Mouse (Mus musculus) cerebellum, postnatal 36 days (tissue): ENCODE results near the gene Nat8l.
A peak's percentile ranks its signal among the peaks of the same experiment; 100 is the strongest.
"Not testable (repeated sequence)": the region's sequence is repeated elsewhere in the genome, so short reads cannot be mapped to it uniquely, and the experiment has no call there.

Experiments
- DNase-seq, 2 experiments: peaks; one replicate each; pipeline ENCODE4 v3.0.0; 2021 to 2022; ENCODE audit warnings: mixed read lengths in 2 of 2

Gene Nat8l

DNA sequence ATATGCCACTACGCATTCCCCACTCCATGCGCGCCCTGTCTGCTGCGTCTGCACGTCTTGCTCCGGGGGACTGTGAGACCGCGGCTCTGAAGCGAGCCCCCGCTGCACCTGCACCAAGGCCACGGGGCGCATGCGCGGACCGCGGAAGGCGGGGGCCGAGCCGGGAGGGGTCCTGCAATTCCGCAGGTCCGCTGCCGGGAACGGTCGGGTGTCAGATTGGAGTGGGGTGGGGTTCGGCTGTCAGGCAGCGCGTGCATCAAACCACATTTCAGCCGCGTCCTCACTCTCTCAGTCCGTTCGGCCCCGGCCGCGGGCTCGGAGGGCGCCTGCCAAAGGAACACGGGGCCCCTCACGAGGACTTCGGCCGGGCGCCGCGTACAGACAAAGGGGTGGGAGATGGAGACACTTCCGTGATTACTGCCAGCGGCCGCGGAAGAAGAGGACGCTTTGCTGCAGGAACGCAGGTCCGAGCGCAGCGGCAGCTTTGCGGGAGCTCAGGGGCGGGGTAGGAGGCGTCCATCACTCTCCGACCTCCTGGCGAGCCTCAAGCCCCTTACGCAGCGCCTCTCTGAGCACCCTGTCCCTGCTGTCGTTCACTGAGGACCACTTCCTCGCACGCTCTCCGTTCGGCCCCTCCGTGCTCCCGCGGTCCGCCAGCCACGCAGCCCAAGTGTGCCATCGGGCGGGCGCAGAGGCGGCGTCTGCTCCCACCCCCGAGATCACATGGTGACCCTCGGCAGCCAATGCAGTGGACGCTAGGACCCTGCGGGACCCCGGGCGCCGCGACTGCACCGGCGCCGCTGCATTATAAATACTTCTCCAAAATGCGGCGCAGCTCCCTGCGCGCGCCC is at the start of gene Nat8l:
Nat8l (plus strand) TSS at position 142 of the 851 bp plus-strand sequence.
- DNase-seq = peak; percentile 91 to 94

- not testable (repeated sequence) for DNase-seq
These were observed 48.7 kb upstream of the Nat8l start for GRCm38 (mm10) chr5:33947035-33947434.

DNA sequence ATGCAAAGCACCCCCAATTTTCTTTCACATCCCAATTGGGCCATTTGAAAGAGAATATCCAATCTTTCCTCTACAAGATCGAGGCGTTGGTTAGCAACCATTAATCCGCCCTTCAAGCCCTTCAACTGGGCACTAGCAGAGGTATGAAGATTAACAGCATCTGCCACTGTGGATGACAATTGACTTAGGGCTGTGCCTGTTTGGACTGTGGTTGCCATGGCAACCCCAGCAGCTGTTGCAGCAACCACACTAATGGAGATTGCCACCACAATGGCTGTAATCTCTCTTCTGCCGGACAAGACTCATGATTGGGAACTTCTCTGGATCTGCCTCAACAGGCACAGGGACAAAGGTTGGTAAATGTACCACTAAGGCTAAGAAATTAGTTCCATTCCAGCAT is 47.5 kb upstream of the Nat8l start:
- DNase-seq = no peak

DNA sequence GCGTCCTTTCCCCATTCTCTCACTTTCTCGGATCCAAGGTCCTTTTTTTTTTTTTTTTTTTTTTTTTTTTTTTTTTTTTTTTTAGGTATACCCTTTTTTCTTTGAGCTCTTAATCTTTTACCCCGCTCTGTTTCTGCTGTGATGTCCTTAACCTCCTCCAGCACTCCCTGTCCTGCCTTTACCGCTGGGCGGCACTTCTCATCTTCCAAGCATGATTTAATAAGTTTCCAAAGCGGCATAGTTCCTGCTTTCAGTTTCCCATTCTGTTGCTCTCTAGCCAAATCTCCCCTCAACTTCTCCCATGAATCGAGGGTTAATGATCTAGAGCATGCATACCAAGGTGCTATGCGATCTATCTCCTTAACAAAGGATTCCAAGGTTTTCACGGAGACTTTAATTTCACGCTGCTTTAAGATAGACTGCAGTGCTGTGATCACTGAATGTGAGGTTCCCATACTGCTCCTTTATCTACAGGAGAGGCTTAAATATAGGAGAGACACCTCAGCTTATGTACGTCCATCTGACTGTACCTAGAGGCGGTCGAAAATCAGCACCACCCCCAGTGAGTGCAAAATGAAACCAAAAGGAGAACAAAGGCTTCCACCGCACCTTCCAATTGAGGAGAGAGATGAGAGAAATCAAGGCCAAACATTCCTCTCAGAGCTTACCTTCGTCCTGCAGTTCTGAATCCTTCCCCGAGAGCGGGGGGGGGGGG is 42.2 kb upstream of the Nat8l start:
- DNase-seq = peak; percentile 10 to 29

DNA sequence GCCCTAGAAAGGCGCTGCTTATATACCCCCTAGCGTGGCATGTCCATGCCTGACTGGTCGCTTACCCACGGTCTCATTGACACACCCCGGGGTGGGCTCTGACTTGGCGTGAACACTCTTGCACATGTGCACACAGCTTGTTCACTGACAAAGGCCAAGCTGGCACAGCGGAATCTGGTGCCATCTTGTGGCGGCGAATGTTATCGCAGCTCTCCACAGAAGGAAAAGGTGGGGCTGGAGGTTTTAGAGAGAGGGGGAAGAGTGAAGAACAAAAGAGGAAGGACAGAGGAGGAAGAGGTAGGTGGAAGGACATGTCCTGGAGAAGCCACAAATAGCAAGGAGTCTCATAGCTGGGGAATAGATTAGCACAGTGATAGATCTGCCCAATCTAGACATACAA is 41.4 kb upstream of the Nat8l start:
- peak; percentile 86 to 92 for DNase-seq

GRCm38 (mm10) chr5:33955868-33956267 is 39.9 kb upstream of the Nat8l start:
- DNase-seq = no peak

- DNase-seq = no peak
These were observed 36.4 kb upstream of the Nat8l start for GRCm38 (mm10) chr5:33959382-33959781.

DNA sequence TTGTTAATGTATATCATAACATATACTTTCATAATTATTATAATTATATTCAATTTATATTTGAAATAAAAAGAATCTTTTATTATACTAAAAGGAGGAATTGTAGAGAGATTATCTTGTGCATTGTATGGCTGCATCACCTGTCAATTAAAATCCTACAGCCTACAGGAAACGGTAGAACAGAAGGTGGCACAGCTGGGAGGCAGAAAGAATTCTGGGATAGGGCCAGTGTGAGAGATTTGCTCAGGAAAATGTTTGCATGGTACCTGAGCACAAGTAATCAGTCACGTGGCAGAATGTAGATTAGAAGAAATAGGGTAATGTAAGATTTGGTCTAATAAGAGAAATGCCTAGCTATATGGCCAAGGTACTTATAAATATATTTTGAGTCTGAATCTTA is 21.0 kb upstream of the Nat8l start:
- DNase-seq = peak; percentile 43 to 53

GRCm38 (mm10) chr5:33976267-33976666 is 19.5 kb upstream of the Nat8l start:
- DNase-seq = no peak

DNA sequence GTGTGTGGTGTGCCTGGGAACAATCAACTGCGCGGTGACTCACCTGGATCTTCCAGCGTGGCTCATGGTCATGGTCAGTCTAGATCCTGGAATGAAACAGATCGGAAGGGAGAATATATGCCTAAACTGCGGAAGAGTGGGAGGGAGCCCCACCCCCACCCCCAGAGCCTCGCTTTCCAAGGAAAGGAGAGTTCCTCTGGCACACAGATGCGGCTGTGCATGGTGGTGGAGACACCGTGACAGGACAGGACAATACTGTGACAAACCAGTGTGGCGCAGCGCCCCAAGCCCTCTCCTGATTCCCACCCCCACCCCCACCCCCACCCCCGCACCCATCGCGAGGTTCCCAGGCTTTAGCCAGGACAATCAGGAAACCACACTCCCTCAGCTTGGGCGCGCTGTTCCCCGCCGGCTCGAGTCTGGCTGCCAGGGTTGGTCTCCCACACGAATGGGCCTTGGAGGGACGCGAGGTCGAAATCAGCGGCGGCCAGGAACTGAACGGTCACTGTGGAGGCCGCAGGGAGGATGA is 13.0 kb upstream of the Nat8l start:
- no peak for DNase-seq

GRCm38 (mm10) chr5:33983309-33984121 is 12.3 kb upstream of the Nat8l start, which contains the start of gene Gm1673:
Gm1673 (plus strand) TSS chr5:33983433.
- peak; percentile 87 to 91 for DNase-seq

- DNase-seq = peak; percentile 72 to 82
These were observed 836 bp upstream of the Nat8l start for GRCm38 (mm10) chr5:33994671-33995625.

DNA sequence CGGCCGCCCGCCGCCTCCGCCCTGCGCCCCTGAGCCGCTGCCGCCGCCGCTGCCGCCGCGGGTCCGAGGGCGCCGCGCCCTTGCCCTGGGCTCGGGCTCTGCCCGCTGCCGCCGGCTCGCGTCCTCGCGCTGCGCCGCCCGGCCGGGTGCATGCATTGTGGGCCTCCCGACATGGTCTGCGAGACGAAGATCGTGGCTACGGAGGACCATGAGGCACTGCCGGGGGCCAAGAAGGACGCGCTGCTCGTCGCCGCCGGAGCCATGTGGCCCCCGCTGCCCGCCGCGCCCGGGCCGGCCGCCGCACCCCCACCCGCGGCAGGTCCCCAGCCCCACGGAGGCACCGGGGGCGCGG is 886 bp downstream of the Nat8l start:
- DNase-seq = no peak

- peak; percentile 73 to 74 for DNase-seq
These were observed 1.4 kb downstream of the Nat8l start for GRCm38 (mm10) chr5:33997051-33997741.

- peak in 1 of 2 experiments; percentile 41 for DNase-seq
These were observed 2.2 kb downstream of the Nat8l start for GRCm38 (mm10) chr5:33997829-33998504.

- DNase-seq = no peak
These were observed 2.7 kb downstream of the Nat8l start for GRCm38 (mm10) chr5:33998505-33998877.

GRCm38 (mm10) chr5:33999466-34000090 is 3.8 kb downstream of the Nat8l start:
- peak in 1 of 2 experiments; percentile 35 for DNase-seq

DNA sequence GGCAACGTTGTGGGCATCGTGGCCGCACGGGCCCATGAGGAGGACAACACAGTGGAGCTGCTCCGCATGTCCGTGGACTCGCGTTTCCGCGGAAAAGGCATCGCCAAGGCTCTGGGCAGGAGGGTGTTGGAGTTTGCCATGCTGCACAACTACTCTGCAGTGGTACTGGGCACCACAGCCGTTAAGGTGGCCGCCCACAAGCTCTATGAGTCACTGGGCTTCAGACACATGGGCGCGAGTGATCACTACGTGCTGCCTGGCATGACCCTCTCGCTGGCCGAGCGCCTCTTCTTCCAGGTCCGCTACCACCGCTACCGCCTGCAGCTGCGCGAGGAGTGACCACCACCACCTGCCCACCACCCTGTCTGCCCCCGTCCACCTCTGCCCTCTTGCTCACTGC is 5.0 kb downstream of the Nat8l start:
- DNase-seq = no peak

- DNase-seq = no peak
These were observed 5.6 kb downstream of the Nat8l start for GRCm38 (mm10) chr5:34001401-34001800.

DNA sequence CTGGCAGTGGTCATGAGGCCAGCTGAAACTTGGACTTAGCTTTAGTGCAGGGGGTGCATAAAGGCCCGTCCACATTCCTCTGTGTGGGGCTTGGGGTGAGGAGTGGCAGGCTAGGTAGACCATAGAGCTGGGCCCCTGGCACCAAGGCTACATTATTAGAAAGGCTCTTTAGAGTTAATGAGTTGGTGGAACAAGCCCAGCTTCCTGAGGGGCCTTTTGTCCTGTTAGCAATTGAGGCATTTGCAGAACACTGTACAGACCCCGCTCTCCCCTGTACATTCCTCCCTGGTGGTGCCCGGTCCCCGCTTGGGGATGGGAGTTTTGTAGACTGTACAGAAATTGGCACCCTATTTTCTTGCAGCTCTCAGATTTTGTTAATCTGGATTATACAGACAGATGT is 6.9 kb downstream of the Nat8l start:
- DNase-seq = no peak
